Mouse (Mus musculus): ENCODE measurements around the gene Klk1b1. TPM values are rescaled to one million over a fixed set of nuclear protein-coding genes. Genes with fewer than 3 reads are reported as not detected.
"Not testable (repeated sequence)": the region's sequence is repeated elsewhere in the genome, so short reads cannot be mapped to it uniquely, and the experiment has no call there.

The Klk1b1 gene
- total RNA-seq (2021) = not detected

GRCm38 (mm10) chr7:43966451-43966850 lies at the start of gene Klk1b1:
Gene Klk1b1, plus strand, starts transcription at chr7:43966751.
- DNase-seq (ENCODE audit: low spot score in 2 of 2) = no peak
- intact Hi-C loops (cut with DNase I) = no loop called here

GRCm38 (mm10) chr7:43918426-43918825 lies 48.1 kb upstream of the Klk1b1 start:
- intact Hi-C loops (cut with DNase I) = no loop called here
- no peak for DNase-seq (ENCODE audit: low spot score in 2 of 2)

GRCm38 (mm10) chr7:43918871-43919270 lies 47.7 kb upstream of the Klk1b1 start:
- intact Hi-C loops (cut with DNase I) = no loop called here
- DNase-seq (ENCODE audit: low spot score in 2 of 2) = no peak

- peak; percentile 55 to 59 for DNase-seq (ENCODE audit: low spot score in 2 of 2)
- intact Hi-C loops (cut with DNase I) = no loop called here
Observed at GRCm38 (mm10) chr7:43919559-43920451, 46.7 kb upstream of the Klk1b1 start.

GRCm38 (mm10) chr7:43920582-43920981 lies 46.0 kb upstream of the Klk1b1 start:
- DNase-seq (ENCODE audit: low spot score in 2 of 2) = no peak

GRCm38 (mm10) chr7:43921087-43921486 lies 45.5 kb upstream of the Klk1b1 start:
- intact Hi-C loops (cut with DNase I) = no loop called here
- DNase-seq (ENCODE audit: low spot score in 2 of 2) = no peak

More at GRCm38 (mm10) chr7:43920582-43920981, 46.0 kb upstream of the Klk1b1 start:
- intact Hi-C loops (cut with DNase I) = no loop called here

- intact Hi-C loops (cut with DNase I) = no loop called here
- no peak for DNase-seq (ENCODE audit: low spot score in 2 of 2)
Observed at GRCm38 (mm10) chr7:43921941-43922340, 44.6 kb upstream of the Klk1b1 start.

GRCm38 (mm10) chr7:43925985-43926384 lies 40.6 kb upstream of the Klk1b1 start:
- intact Hi-C loops (cut with DNase I) = no loop called here
- DNase-seq (ENCODE audit: low spot score in 2 of 2) = no peak

GRCm38 (mm10) chr7:43928521-43928920 lies 38.0 kb upstream of the Klk1b1 start:
- intact Hi-C loops (cut with DNase I) = no loop called here
- DNase-seq (ENCODE audit: low spot score in 2 of 2) = no peak

- intact Hi-C loops (cut with DNase I) = no loop called here
- no peak for DNase-seq (ENCODE audit: low spot score in 2 of 2)
Observed at GRCm38 (mm10) chr7:43932337-43932736, 34.2 kb upstream of the Klk1b1 start.

- intact Hi-C loops (cut with DNase I) = no loop called here
- no peak for DNase-seq (ENCODE audit: low spot score in 2 of 2)
Observed at GRCm38 (mm10) chr7:43933440-43933839, 33.1 kb upstream of the Klk1b1 start, which contains the start of gene Klk15. Gene Klk15, plus strand, starts transcription at chr7:43933740.

GRCm38 (mm10) chr7:43934747-43935146 lies 31.8 kb upstream of the Klk1b1 start:
- no peak for DNase-seq (ENCODE audit: low spot score in 2 of 2)
- intact Hi-C loops (cut with DNase I) = no loop called here

- intact Hi-C loops (cut with DNase I) = no loop called here
- DNase-seq (ENCODE audit: low spot score in 2 of 2) = no peak
Observed at GRCm38 (mm10) chr7:43936551-43936950, 30.0 kb upstream of the Klk1b1 start.

GRCm38 (mm10) chr7:43942293-43942692 lies 24.3 kb upstream of the Klk1b1 start:
- intact Hi-C loops (cut with DNase I); DNase-seq (ENCODE audit: low spot score in 2 of 2): not testable (repeated sequence)

GRCm38 (mm10) chr7:43944727-43945264 lies 21.8 kb upstream of the Klk1b1 start:
- intact Hi-C loops (cut with DNase I) = no loop called here
- DNase-seq (ENCODE audit: low spot score in 2 of 2) = no peak

GRCm38 (mm10) chr7:43950364-43950763 lies 16.2 kb upstream of the Klk1b1 start, which contains the start of gene Klk1b8:
Gene Klk1b8, plus strand, starts transcription at chr7:43950664.
- intact Hi-C loops (cut with DNase I) = no loop called here
- no peak for DNase-seq (ENCODE audit: low spot score in 2 of 2)

GRCm38 (mm10) chr7:43952703-43953102 lies 13.8 kb upstream of the Klk1b1 start:
- intact Hi-C loops (cut with DNase I) = no loop called here
- peak; percentile 23 to 24 for DNase-seq (ENCODE audit: low spot score in 2 of 2)

GRCm38 (mm10) chr7:43967058-43967457 lies 507 bp downstream of the Klk1b1 start:
- intact Hi-C loops (cut with DNase I) = no loop called here
- no peak for DNase-seq (ENCODE audit: low spot score in 2 of 2)

- DNase-seq (ENCODE audit: low spot score in 2 of 2) = no peak
Observed at GRCm38 (mm10) chr7:43967612-43968011, 1.1 kb downstream of the Klk1b1 start.

GRCm38 (mm10) chr7:43975761-43976160 lies 9.2 kb downstream of the Klk1b1 start, which contains the start of gene Klk1b9:
Gene Klk1b9, plus strand, starts transcription at chr7:43976061.
- intact Hi-C loops (cut with DNase I); DNase-seq (ENCODE audit: low spot score in 2 of 2): not testable (repeated sequence)

More at GRCm38 (mm10) chr7:43967612-43968011, 1.1 kb downstream of the Klk1b1 start:
- intact Hi-C loops (cut with DNase I) = no loop called here

- intact Hi-C loops (cut with DNase I) = no loop called here
- no peak for DNase-seq (ENCODE audit: low spot score in 2 of 2)
Observed at GRCm38 (mm10) chr7:43985657-43986056, 19.1 kb downstream of the Klk1b1 start.

Measured in left cerebral cortex, postnatal 36 days (tissue).